Mouse (Mus musculus): Measurements from ENCODE around the gene Thrb. TPM values are rescaled to one million over a fixed set of nuclear protein-coding genes. Genes with fewer than 3 reads are reported as not detected.

Thrb gene
- polyA plus RNA-seq, 1 experiment from 2014 or later: 5.3 TPM

DNA sequence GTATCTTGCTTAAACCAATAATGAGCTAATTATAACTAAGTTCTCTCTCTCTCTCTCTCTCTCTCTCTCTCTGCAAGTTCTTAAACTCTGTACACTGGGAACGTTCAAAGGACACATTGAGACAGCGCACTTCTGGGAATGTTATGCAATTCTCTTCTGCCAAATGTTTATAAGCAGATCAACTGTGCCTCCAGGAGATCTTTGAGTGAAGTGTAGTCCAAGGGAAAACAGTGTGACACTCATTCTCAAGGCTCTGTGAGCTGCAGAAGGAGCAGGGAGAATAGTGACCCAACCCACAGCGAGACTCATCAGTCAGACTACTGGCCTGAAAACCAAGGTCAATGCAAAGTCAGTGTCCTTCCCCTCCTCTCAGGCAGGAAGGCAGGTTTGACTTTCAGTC lies 87.9 kb downstream of the Thrb start:
- no peaks in the 10 kb centered on the region for H3K9me3 ChIP-seq
- WGBS: 56% methylated on average over 3 of the region's 3 CpGs
- no peak overlapping the region for H3K9ac ChIP-seq
- H3K4me2 ChIP-seq (replicated peaks): no peak overlapping the region
- H3K27me3 ChIP-seq (replicated peaks): no peaks in the 10 kb centered on the region
- H3K27ac ChIP-seq: no peak overlapping the region
- H3K4me3 ChIP-seq (replicated peaks): no peak overlapping the region
- no peaks in the 10 kb centered on the region for H3K36me3 ChIP-seq
- peak; percentile 44; the same call in 1 of the 2 replicates for ATAC-seq
- no peaks in the 10 kb centered on the region for H3K4me1 ChIP-seq (replicated peaks)

DNA sequence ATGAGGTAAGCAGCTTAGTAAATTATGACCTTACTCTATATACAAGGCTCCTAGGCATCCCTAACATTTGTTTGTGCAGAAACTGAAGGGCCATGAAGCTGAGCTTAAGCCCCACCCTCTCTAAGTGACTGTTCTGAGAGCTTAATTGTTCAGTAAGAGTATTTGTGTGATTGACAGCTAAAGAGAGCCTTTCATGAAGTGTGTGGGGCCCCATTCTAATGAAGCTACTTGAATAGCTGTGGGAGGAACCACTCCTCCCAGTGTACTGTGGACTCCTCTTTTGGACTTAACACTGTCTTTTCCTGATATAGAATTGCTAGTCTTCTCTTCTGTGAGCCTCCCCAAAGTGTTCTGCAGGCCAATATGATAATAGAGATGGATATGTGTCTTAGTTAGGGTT lies 88.9 kb downstream of the Thrb start:
- Histone ChIP-seq H3K9me3 (no peaks in the 10 kb centered on the region), H3K9ac (no peak overlapping the region), H3K4me2 (replicated peaks) (no peak overlapping the region), H3K27me3 (replicated peaks) (no peaks in the 10 kb centered on the region), H3K36me3 (no peaks in the 10 kb centered on the region), H3K4me1 (replicated peaks) (no peaks in the 10 kb centered on the region), H3K27ac (no peak overlapping the region), H3K4me3 (replicated peaks) (no peak overlapping the region)
- 0 out of 2 replicates have a peak, but pooled peaks have one; percentile 56 for ATAC-seq

DNA sequence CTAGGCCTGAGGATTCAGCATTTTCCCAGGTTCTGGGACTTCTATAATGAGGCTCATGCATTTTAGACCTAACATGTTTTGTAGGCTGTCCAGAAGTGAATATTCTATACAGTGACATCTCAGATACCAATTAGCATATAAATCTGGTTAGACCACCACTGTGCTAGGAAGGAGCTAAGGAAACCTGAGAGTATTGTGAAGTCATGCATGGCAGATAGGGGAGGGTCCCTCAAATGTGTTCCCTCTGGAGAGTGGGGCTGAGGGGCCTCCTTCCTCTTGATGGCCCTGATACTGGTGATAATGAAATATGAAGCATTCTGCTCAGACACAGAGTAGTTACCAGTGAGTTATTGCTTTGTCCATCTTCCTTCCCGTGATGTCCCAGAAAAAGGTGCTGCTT lies 91.8 kb downstream of the Thrb start:
- no peaks in the 10 kb centered on the region for H3K9me3 ChIP-seq
- no peak overlapping the region for H3K4me2 ChIP-seq (replicated peaks)
- no peak overlapping the region for H3K27ac ChIP-seq

DNA sequence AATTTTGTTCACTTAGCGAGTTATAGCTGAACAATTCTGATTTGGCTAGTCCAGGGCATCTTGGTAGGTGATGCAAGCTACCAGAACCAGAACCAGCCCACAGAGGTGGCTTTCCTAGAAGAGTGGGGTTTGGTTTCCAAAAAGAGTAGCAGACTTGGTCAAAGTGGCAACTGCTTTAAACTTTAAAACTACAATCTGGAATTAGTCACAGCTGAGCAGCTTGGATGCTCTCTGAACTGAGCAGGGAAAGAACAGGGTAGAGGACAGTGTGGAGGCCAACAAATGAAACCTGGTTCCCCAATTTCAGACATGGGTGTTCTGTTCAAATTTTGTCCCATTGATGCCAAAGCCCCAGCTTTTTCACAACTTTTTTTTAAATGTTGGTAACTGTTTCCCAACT lies 93.4 kb downstream of the Thrb start:
- no peak overlapping the region for H3K27ac ChIP-seq
- no peak overlapping the region for H3K4me2 ChIP-seq (replicated peaks)
- no peak overlapping the region for H3K9ac ChIP-seq
- no peaks in the 10 kb centered on the region for H3K36me3 ChIP-seq
- no peaks in the 10 kb centered on the region for H3K9me3 ChIP-seq
- no peak for ATAC-seq
- H3K4me3 ChIP-seq (replicated peaks): no peak overlapping the region
- WGBS: 70% methylated on average over 1 of the region's 1 CpGs
- H3K4me1 ChIP-seq (replicated peaks): no peaks in the 10 kb centered on the region
- no peaks in the 10 kb centered on the region for H3K27me3 ChIP-seq (replicated peaks)

More for the DNA sequence above, 91.8 kb downstream of the Thrb start:
- 92% methylated on average over 1 of the region's 1 CpGs for WGBS
- no peak overlapping the region for H3K9ac ChIP-seq
- no peaks in the 10 kb centered on the region for H3K36me3 ChIP-seq
- no peaks in the 10 kb centered on the region for H3K27me3 ChIP-seq (replicated peaks)
- H3K4me3 ChIP-seq (replicated peaks): no peak overlapping the region
- ATAC-seq: no peak
- no peaks in the 10 kb centered on the region for H3K4me1 ChIP-seq (replicated peaks)

GRCm38 (mm10) chr14:17756732-17757131 lies 96.7 kb downstream of the Thrb start:
- Histone ChIP-seq H3K9ac (no peak overlapping the region), H3K27ac (no peak overlapping the region), H3K4me1 (replicated peaks) (no peaks in the 10 kb centered on the region), H3K27me3 (replicated peaks) (no peaks in the 10 kb centered on the region), H3K9me3 (no peaks in the 10 kb centered on the region), H3K4me2 (replicated peaks) (no peak overlapping the region), H3K4me3 (replicated peaks) (no peak overlapping the region), H3K36me3 (no peaks in the 10 kb centered on the region)
- ATAC-seq: peak; percentile 84

- no peak overlapping the region for H3K9ac ChIP-seq
- H3K27ac ChIP-seq: no peak overlapping the region
- no peaks in the 10 kb centered on the region for H3K36me3 ChIP-seq
- no peaks in the 10 kb centered on the region for H3K4me1 ChIP-seq (replicated peaks)
- no peak for ATAC-seq
- H3K27me3 ChIP-seq (replicated peaks): no peaks in the 10 kb centered on the region
- no peak overlapping the region for H3K4me2 ChIP-seq (replicated peaks)
- WGBS: 65% methylated on average over 2 of the region's 2 CpGs
- H3K4me3 ChIP-seq (replicated peaks): no peak overlapping the region
- no peaks in the 10 kb centered on the region for H3K9me3 ChIP-seq
Observed at GRCm38 (mm10) chr14:17767987-17768386, 107.9 kb downstream of the Thrb start.

DNA sequence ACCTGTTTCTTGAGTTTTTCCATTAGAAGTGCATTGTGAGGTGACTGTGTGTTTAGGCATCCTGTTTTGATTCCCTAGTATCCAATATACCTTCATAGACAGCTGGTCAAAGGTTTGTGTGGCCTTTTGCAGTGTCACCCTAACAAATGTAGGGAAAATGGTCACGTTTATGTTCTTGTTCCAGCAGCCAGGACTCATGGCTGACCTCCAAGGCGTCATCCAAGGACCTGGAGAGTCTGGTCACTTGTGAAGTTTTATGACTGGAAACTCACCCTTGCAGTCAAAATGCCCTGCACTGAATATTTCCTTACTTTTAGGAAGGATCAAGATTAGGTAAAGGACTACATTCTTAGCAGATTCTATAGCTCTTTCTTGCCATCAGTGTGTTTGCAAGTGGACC lies 114.3 kb downstream of the Thrb start:
- no peaks in the 10 kb centered on the region for H3K9me3 ChIP-seq
- H3K27ac ChIP-seq: no peak overlapping the region
- ATAC-seq: no peak
- WGBS: 56% methylated on average over 2 of the region's 2 CpGs
- no peak overlapping the region for H3K9ac ChIP-seq
- no peak overlapping the region for H3K4me2 ChIP-seq (replicated peaks)
- no peaks in the 10 kb centered on the region for H3K4me1 ChIP-seq (replicated peaks)
- no peak overlapping the region for H3K4me3 ChIP-seq (replicated peaks)
- no peaks in the 10 kb centered on the region for H3K27me3 ChIP-seq (replicated peaks)
- H3K36me3 ChIP-seq: no peaks in the 10 kb centered on the region

DNA sequence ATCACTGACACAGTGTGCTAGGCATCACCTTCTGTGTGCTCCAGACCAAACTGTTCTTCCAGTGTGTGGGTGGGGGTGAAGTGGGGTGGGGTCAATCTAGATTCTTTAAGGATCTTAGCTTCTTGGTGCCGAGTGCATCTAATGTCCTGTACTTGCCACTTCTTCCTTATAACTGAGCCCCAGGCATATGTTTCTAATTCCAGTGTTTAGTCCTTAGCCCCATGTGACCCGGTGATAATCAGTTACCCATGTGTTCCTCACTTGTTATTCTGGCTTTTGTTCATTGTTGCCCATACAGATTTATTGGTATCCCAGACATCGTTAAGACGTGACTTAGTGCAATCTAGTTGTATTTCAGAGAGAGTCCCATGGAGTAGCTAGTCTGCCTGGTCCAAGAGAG lies 121.9 kb downstream of the Thrb start:
- H3K36me3 ChIP-seq: no peaks in the 10 kb centered on the region
- H3K4me3 ChIP-seq (replicated peaks): no peak overlapping the region
- no peaks in the 10 kb centered on the region for H3K27me3 ChIP-seq (replicated peaks)
- WGBS: 74% methylated on average over 4 of the region's 4 CpGs
- no peaks in the 10 kb centered on the region for H3K4me1 ChIP-seq (replicated peaks)
- ATAC-seq: no peak
- no peak overlapping the region for H3K27ac ChIP-seq
- no peaks in the 10 kb centered on the region for H3K9me3 ChIP-seq
- H3K9ac ChIP-seq: no peak overlapping the region
- no peak overlapping the region for H3K4me2 ChIP-seq (replicated peaks)

DNA sequence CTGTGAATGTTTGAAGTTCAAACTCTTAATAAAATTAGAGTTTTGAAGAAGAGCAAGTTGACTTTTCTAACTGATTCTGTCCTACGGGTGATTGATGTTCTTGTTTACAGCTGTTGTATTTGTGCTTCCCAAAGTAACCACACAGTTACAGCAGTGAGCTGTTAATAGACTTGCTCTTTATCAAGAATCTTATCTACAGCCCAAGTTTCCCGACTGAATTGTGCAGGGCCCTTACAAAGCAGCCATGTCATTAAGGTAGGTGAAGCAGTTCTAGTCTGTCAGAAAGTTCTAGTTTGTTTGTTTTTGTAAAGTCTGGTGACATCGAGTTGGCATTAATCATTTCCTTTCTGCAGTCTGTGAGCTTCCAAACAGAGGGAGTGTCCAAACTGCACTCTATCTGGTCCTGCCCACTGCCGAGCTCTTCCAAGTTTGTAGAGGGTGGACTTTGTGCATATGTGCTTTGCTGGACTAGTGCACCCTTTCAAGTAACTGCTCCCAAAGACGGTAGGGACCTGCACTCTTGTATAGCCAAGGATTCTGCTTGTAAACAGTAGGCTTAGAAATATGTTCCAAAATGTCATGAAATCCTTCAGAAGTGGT lies 124.2 kb downstream of the Thrb start:
- ATAC-seq: peak; percentile 86
- no peak overlapping the region; the same call in 1 of the 2 replicates for H3K4me2 ChIP-seq (replicated peaks)
- peak overlapping the region; percentile 13; the same call in 1 of the 2 replicates for H3K27ac ChIP-seq
- H3K4me1 ChIP-seq (replicated peaks): no peaks in the 10 kb centered on the region
- H3K27me3 ChIP-seq (replicated peaks): no peaks in the 10 kb centered on the region
- H3K36me3 ChIP-seq: no peaks in the 10 kb centered on the region
- 14% methylated on average over 5 of the region's 5 CpGs for WGBS
- no peak overlapping the region for H3K4me3 ChIP-seq (replicated peaks)
- H3K9me3 ChIP-seq: no peaks in the 10 kb centered on the region
- H3K9ac ChIP-seq: no peak overlapping the region

- Histone ChIP-seq H3K27me3 (replicated peaks) (no peaks in the 10 kb centered on the region), H3K4me3 (replicated peaks) (no peak overlapping the region), H3K27ac (no peak overlapping the region), H3K4me1 (replicated peaks) (no peaks in the 10 kb centered on the region), H3K9ac (no peak overlapping the region), H3K9me3 (no peaks in the 10 kb centered on the region), H3K36me3 (no peaks in the 10 kb centered on the region), H3K4me2 (replicated peaks) (no peak overlapping the region)
- WGBS: 21% methylated on average over 3 of the region's 3 CpGs
- ATAC-seq: no peak
Observed at GRCm38 (mm10) chr14:17785370-17785769, 125.3 kb downstream of the Thrb start.

- peak; percentile 46 for ATAC-seq
- Histone ChIP-seq H3K9ac (no peak overlapping the region), H3K4me2 (replicated peaks) (no peak overlapping the region), H3K9me3 (no peaks in the 10 kb centered on the region), H3K4me3 (replicated peaks) (no peak overlapping the region), H3K36me3 (no peaks in the 10 kb centered on the region), H3K27ac (no peak overlapping the region), H3K27me3 (replicated peaks) (no peaks in the 10 kb centered on the region), H3K4me1 (replicated peaks) (no peaks in the 10 kb centered on the region)
- WGBS: 11% methylated on average over 2 of the region's 2 CpGs
Observed at GRCm38 (mm10) chr14:17786249-17786648, 126.2 kb downstream of the Thrb start.

GRCm38 (mm10) chr14:17803934-17804602 lies 144.0 kb downstream of the Thrb start:
- ATAC-seq: no peak
- H3K27me3 ChIP-seq (replicated peaks): no peaks in the 10 kb centered on the region
- WGBS: 64% methylated on average over 3 of the region's 3 CpGs

DNA sequence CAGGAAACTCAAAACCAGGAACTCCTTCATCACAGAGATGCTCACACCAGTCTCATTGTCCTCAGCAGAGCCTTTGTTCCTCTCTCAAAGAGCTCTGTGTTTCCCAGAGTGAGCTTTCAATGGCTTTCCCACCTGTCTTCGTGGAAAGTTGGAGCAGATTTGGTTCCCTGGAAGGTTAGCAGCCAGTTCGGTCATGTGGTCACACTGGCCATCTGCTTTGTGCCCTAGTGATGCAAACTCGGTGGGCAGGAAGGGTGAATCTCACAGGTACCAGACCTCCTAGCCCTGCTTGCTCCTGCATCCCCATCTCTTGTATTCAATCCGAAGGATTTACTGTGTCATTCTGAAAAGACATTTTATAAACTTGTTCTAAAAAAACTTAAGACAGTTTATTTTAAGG lies 151.0 kb downstream of the Thrb start:
- H3K27me3 ChIP-seq (replicated peaks): no peaks in the 10 kb centered on the region
- no peak overlapping the region for H3K4me2 ChIP-seq (replicated peaks)
- no peak for ATAC-seq
- WGBS: 75% methylated on average over 4 of the region's 4 CpGs
- no peaks in the 10 kb centered on the region for H3K4me1 ChIP-seq (replicated peaks)
- H3K9me3 ChIP-seq: no peaks in the 10 kb centered on the region
- H3K27ac ChIP-seq: no peak overlapping the region
- no peaks in the 10 kb centered on the region for H3K36me3 ChIP-seq
- no peak overlapping the region for H3K4me3 ChIP-seq (replicated peaks)
- H3K9ac ChIP-seq: no peak overlapping the region

More at GRCm38 (mm10) chr14:17803934-17804602, 144.0 kb downstream of the Thrb start:
- H3K4me1 ChIP-seq (replicated peaks): no peaks in the 10 kb centered on the region
- H3K9me3 ChIP-seq: no peaks in the 10 kb centered on the region
- H3K36me3 ChIP-seq: no peaks in the 10 kb centered on the region
- H3K4me3 ChIP-seq (replicated peaks): no peak overlapping the region
- no peak overlapping the region for H3K4me2 ChIP-seq (replicated peaks)
- no peak overlapping the region for H3K27ac ChIP-seq
- no peak overlapping the region for H3K9ac ChIP-seq

All from intestine, embryonic 15.5 days (tissue).